In genomic region chr17:85335464-85335863, GRCm38 (mm10) we compare ENCODE assay signal across 30 mouse cellular contexts.
DNase-seq lines count a peak whose midpoint lies in the region; ATAC-seq lines count a peak whose summit lies in the region.
"Had no signal": no experiment of that assay in that cellular context is flagged by ENCODE, and none has a peak within 500 bp of the region (broad histone marks: within the 10 kb centered on the region; RNA-seq: fewer than 3 reads in every experiment).

No protein-coding gene starts in this region.

- no peaks in the 10 kb centered on the region for H3K9me3 ChIP-seq in limb, embryonic 11.5 days (ENCODE audit: control insufficient read depth, low read length)
- no peaks in the 10 kb centered on the region for H3K9me3 ChIP-seq in limb, embryonic 10.5 days (replicated peaks)
- H3K9me3 ChIP-seq: embryonic facial prominence, embryonic 10.5 days; embryonic facial prominence, embryonic 13.5 days; forebrain, embryonic 12.5 days; G1E; heart, embryonic 10.5 days; heart, embryonic 13.5 days had no signal

- H3K9ac ChIP-seq in limb, embryonic 11.5 days (ENCODE audit: low read length): no peak overlapping the region
- H3K9ac ChIP-seq: embryonic facial prominence, embryonic 13.5 days; forebrain, embryonic 12.5 days; heart, embryonic 13.5 days; hindbrain, embryonic 14.5 days had no signal

- DNase-seq in frontal cortex, postnatal 10 days (ENCODE audit: low spot score in 2 of 2): no peak
- peak; percentile 14 for DNase-seq in limb, embryonic 11.5 days (ENCODE audit: low spot score)
- DNase-seq in limb, embryonic 10.5 days (ENCODE audit: low spot score): no peak
- peak; percentile 14 for DNase-seq in right cerebral cortex, adult 18-20 months
- DNase-seq in right cerebral cortex, postnatal 10 days (ENCODE audit: low spot score in 2 of 2): no peak
- DNase-seq in gastrocnemius, adult 8-10 months (ENCODE audit: low spot score in 2 of 2): no peak
- DNase-seq: adrenal gland, postnatal 10 days; adrenal gland, postnatal 36 days; cerebellum, adult 11 months; cerebellum, adult 2 months; cerebellum, adult 9-11 months; cerebellum, postnatal 25 days; embryo, embryonic 11 days; gastrocnemius, postnatal 10 days; gastrocnemius, postnatal 36 days; heart, adult 2 months; heart, postnatal 14 days; heart, postnatal 4 days had no signal

- no peaks in the 10 kb centered on the region for H3K36me3 ChIP-seq in limb, embryonic 11.5 days (ENCODE audit: control insufficient read depth, insufficient read depth, low read length)
- no peaks in the 10 kb centered on the region for H3K36me3 ChIP-seq in limb, embryonic 10.5 days
- H3K36me3 ChIP-seq: embryonic facial prominence, embryonic 10.5 days; embryonic facial prominence, embryonic 13.5 days; forebrain, embryonic 12.5 days; G1E; heart, embryonic 10.5 days; heart, embryonic 13.5 days had no signal

- ATAC-seq in frontal cortex, adult (ENCODE audit: low TSS enrichment): peak; percentile 65
- no peak for ATAC-seq in limb, embryonic 11.5 days (ENCODE audit: insufficient number of reproducible peaks, low FRiP score, low TSS enrichment, low read depth)
- ATAC-seq: forebrain, embryonic 16.5 days; hindbrain, postnatal 0 days; Patski had no signal

- H3K27me3 ChIP-seq in limb, embryonic 11.5 days (ENCODE audit: control insufficient read depth, insufficient read depth, low read length): no peaks in the 10 kb centered on the region
- H3K27me3 ChIP-seq in limb, embryonic 10.5 days (ENCODE audit: low read depth, poor library complexity, severe bottlenecking): no peaks in the 10 kb centered on the region
- H3K27me3 ChIP-seq: embryonic facial prominence, embryonic 13.5 days; Patski had no signal

- H3K4me2 ChIP-seq in limb, embryonic 11.5 days (ENCODE audit: low read depth, severe bottlenecking): no peak overlapping the region
- H3K4me2 ChIP-seq: embryonic facial prominence, embryonic 13.5 days; forebrain, embryonic 12.5 days; heart, embryonic 13.5 days; hindbrain, embryonic 14.5 days had no signal

- WGBS in limb, embryonic 11.5 days: 88% methylated on average over 10 of the region's 10 CpGs
- 87% methylated on average over 10 of the region's 10 CpGs for WGBS in limb, embryonic 10.5 days

- H3K4me3 ChIP-seq in limb, embryonic 11.5 days (ENCODE audit: low read depth, low read length): no peak overlapping the region
- no peak overlapping the region for H3K4me3 ChIP-seq in limb, embryonic 10.5 days
- H3K4me3 ChIP-seq: embryonic facial prominence, embryonic 10.5 days; embryonic facial prominence, embryonic 13.5 days; erythroblast, embryonic 14.5 days; forebrain, embryonic 12.5 days; heart, adult 2 months; heart, embryonic 10.5 days; heart, embryonic 13.5 days had no signal

- H3K27ac ChIP-seq in limb, embryonic 11.5 days (replicated peaks; ENCODE audit: low read depth, low read length): no peak overlapping the region
- no peak overlapping the region for H3K27ac ChIP-seq in limb, embryonic 10.5 days
- H3K27ac ChIP-seq: embryonic facial prominence, embryonic 10.5 days; embryonic facial prominence, embryonic 13.5 days; forebrain, embryonic 12.5 days; heart, adult 2 months; heart, embryonic 10.5 days; heart, embryonic 13.5 days; hindbrain, embryonic 14.5 days; hindbrain, postnatal 0 days had no signal

- no peaks in the 10 kb centered on the region for H3K4me1 ChIP-seq in limb, embryonic 11.5 days (ENCODE audit: control insufficient read depth, insufficient read depth, low read length)
- no peaks in the 10 kb centered on the region for H3K4me1 ChIP-seq in limb, embryonic 10.5 days
- H3K4me1 ChIP-seq: embryonic facial prominence, embryonic 13.5 days; forebrain, embryonic 12.5 days; heart, embryonic 10.5 days; heart, embryonic 13.5 days had no signal

Comparison
In these comparisons a context has a peak if more than half of its experiments do, and no peak if none do; other contexts are left out.
1. DNase-seq: peak in limb, embryonic 11.5 days (single experiment) and right cerebral cortex, adult 18-20 months (single experiment); none in frontal cortex, postnatal 10 days (0 of 2), limb, embryonic 10.5 days (single experiment), right cerebral cortex, postnatal 10 days (0 of 2) and gastrocnemius, adult 8-10 months (0 of 2).